Mouse (Mus musculus) stomach, postnatal 0 days (tissue): Measurements from ENCODE around the gene Crtac1. TPM values are rescaled to one million over a fixed set of nuclear protein-coding genes. Genes with fewer than 3 reads are reported as not detected.

Experiments
- ATAC-seq: fragments of 200-750 bp; cut with Nextera tagmentation; 2 replicates; pipeline ENCODE4 v1.8.0; 2017; ENCODE audit not compliant: low FRiP score, low TSS enrichment
- DNase-seq: peaks from one replicate; pipeline ENCODE4 v3.0.0-alpha.2; 2016; ENCODE audit warnings: low spot score
- H3K27ac ChIP-seq: fragments of 300-500 bp; sonication (generic); replicated peaks from 2 replicates; pipeline ENCODE4 v1.5.1; 2014; ENCODE audit warnings: mild to moderate bottlenecking, control low read depth
- H3K27me3 ChIP-seq: fragments of 300-500 bp; sonication (generic); 2 replicates; pipeline ENCODE4 v1.6.1; 2014; ENCODE audit warnings: low read length; ENCODE audit not compliant: control insufficient read depth, insufficient read depth
- H3K36me3 ChIP-seq: fragments of 300-500 bp; sonication (generic); 2 replicates; pipeline ENCODE4 v1.6.1; 2014; ENCODE audit warnings: low read length, mixed read lengths; ENCODE audit not compliant: control insufficient read depth, insufficient read depth
- H3K4me1 ChIP-seq: fragments of 300-500 bp; sonication (generic); replicated peaks from 2 replicates; pipeline ENCODE4 v1.6.1; 2014; ENCODE audit warnings: antibody characterized with exemption; ENCODE audit not compliant: control insufficient read depth, insufficient read depth
- H3K4me2 ChIP-seq: fragments of 300-500 bp; sonication (generic); replicated peaks from 2 replicates; pipeline ENCODE4 v1.6.1; 2014; ENCODE audit warnings: low read depth, mild to moderate bottlenecking, control low read depth, moderate library complexity
- H3K4me3 ChIP-seq: fragments of 300-500 bp; sonication (generic); 2 replicates; pipeline ENCODE4 v1.5.1; 2014; ENCODE audit warnings: low read depth, low read length, control low read depth
- H3K9ac ChIP-seq: fragments of 300-500 bp; sonication (generic); 2 replicates; pipeline ENCODE4 v1.6.1; 2014; ENCODE audit warnings: mild to moderate bottlenecking, low read length, control low read depth, mixed read lengths
- H3K9me3 ChIP-seq: fragments of 300-500 bp; sonication (generic); 2 replicates; pipeline ENCODE4 v1.6.1; 2016; ENCODE audit warnings: low read length; ENCODE audit not compliant: control insufficient read depth
- CTCF ChIP-seq: IDR thresholded peaks from 2 replicates; pipeline ENCODE4 v1.5.1; 2016; ENCODE audit warnings: antibody characterized with exemption, low read depth, mild to moderate bottlenecking, moderate library complexity
- EP300 ChIP-seq: optimal IDR thresholded peaks from 2 replicates; pipeline ENCODE3; 2016; ENCODE audit warnings: antibody characterized with exemption
- WGBS: fragments of 180-500 bp; shearing (Covaris S2); extraction: QIAGEN DNeasy Blood & Tissue Kit; methylation state at CpG from one replicate; pipeline ENCODE4 v1.1.7; 2014; 5-methylcytosine and 5-hydroxymethylcytosine counted together
- polyA plus RNA-seq: library from polyadenylated mRNA; unstranded; fragments of >200 nt; fragmentation: Nextera tagmentation; extraction: Ambion mirVana; gene quantifications from 2 replicates; pipeline ENCODE4 v1.2.1, GENCODE M21; 2015

Gene Crtac1
- polyA plus RNA-seq, 1 experiment from 2014 or later: 4.5 TPM

GRCm38 (mm10) chr19:42256611-42257240 is 174.9 kb downstream of the Crtac1 start:
- Histone ChIP-seq H3K4me3 (no peak overlapping the region), H3K4me1 (no peaks in the 10 kb centered on the region), H3K4me2 (no peak overlapping the region), H3K27ac (no peak overlapping the region), H3K36me3 (no peaks in the 10 kb centered on the region), H3K27me3 (0 out of 2 replicates have a peak, but pooled peaks cover 5% of the 10 kb centered on the region), H3K9ac (no peak overlapping the region), H3K9me3 (no peaks in the 10 kb centered on the region)
- DNase-seq: no peak
- TF ChIP-seq EP300: no peak
- ATAC-seq: no peak
- WGBS: 82% methylated on average over 12 of the region's 12 CpGs

- Histone ChIP-seq H3K4me2 (peak overlapping the region; percentile 47), H3K27me3 (0 out of 2 replicates have a peak, but pooled peaks cover 5% of the 10 kb centered on the region), H3K4me1 (no peaks in the 10 kb centered on the region), H3K27ac (no peak overlapping the region), H3K36me3 (no peaks in the 10 kb centered on the region), H3K4me3 (peak overlapping the region; percentile 27; the same call in 1 of the 2 replicates), H3K9ac (no peak overlapping the region), H3K9me3 (no peaks in the 10 kb centered on the region)
- ATAC-seq (peak; percentile 89), DNase-seq (peak; percentile 89)
- TF ChIP-seq EP300 (no peak), CTCF (peak; percentile 48)
- WGBS: 3% methylated on average over 33 of the region's 42 CpGs
Observed at GRCm38 (mm10) chr19:42255784-42256610, 175.6 kb downstream of the Crtac1 start.

- Histone ChIP-seq H3K4me2 (peak overlapping the region; percentile 47), H3K27me3 (0 out of 2 replicates have a peak, but pooled peaks cover 5% of the 10 kb centered on the region), H3K9ac (no peak overlapping the region), H3K4me1 (no peaks in the 10 kb centered on the region), H3K4me3 (peak overlapping the region; percentile 27; the same call in 1 of the 2 replicates), H3K36me3 (no peaks in the 10 kb centered on the region), H3K27ac (no peak overlapping the region), H3K9me3 (no peaks in the 10 kb centered on the region)
- ATAC-seq (peak; percentile 19; the same call in 1 of the 2 replicates), DNase-seq (no peak)
- WGBS: 4% methylated on average over 7 of the region's 23 CpGs
- TF ChIP-seq CTCF (no peak), EP300 (no peak)
Observed at GRCm38 (mm10) chr19:42255438-42255783, 176.2 kb downstream of the Crtac1 start.

GRCm38 (mm10) chr19:42249976-42250914 is 181.3 kb downstream of the Crtac1 start:
- DNase-seq (no peak), ATAC-seq (no peak)
- Histone ChIP-seq H3K36me3 (no peaks in the 10 kb centered on the region), H3K9me3 (no peaks in the 10 kb centered on the region), H3K27ac (no peak overlapping the region), H3K4me2 (no peak overlapping the region), H3K4me1 (no peaks in the 10 kb centered on the region), H3K27me3 (0 out of 2 replicates have a peak, but pooled peaks cover 3% of the 10 kb centered on the region), H3K4me3 (no peak overlapping the region), H3K9ac (no peak overlapping the region)
- TF ChIP-seq EP300: no peak
- TF ChIP-seq CTCF: no peak
- WGBS: 66% methylated on average over 11 of the region's 11 CpGs

- Histone ChIP-seq H3K9me3 (no peaks in the 10 kb centered on the region), H3K27me3 (no peaks in the 10 kb centered on the region), H3K36me3 (no peaks in the 10 kb centered on the region), H3K4me1 (no peaks in the 10 kb centered on the region), H3K4me2 (no peak within 1 kb of the TSS), H3K9ac (no peak within 1 kb of the TSS), H3K4me3 (no peak within 1 kb of the TSS), H3K27ac (no peak within 1 kb of the TSS)
- no peak for ATAC-seq
- WGBS: 70% methylated on average over 3 of the region's 3 CpGs
- no peak for TF ChIP-seq CTCF
- no peak for TF ChIP-seq EP300
- DNase-seq: no peak
Observed at GRCm38 (mm10) chr19:42247519-42247918, 184.1 kb downstream of the Crtac1 start, which contains the start of gene Golga7b. Gene Golga7b, plus strand, starts transcription at chr19:42247574.
